Mouse (Mus musculus): ENCODE measurements around the gene Atp8b2.

- TF ChIP-seq EP300 (IDR thresholded peaks at IDR 0.05; ENCODE audit: insufficient read depth, low read depth, low read length): no peak
- no peak for TF ChIP-seq CTCF (IDR thresholded peaks at IDR 0.05)
These were observed 53.4 kb downstream of the Atp8b2 start for GRCm38 (mm10) chr3:89909703-89910542.
